Mouse (Mus musculus) liver, embryonic 16.5 days (tissue): ENCODE results near the gene Kalrn. TPM values are rescaled to one million over a fixed set of nuclear protein-coding genes. Genes with fewer than 3 reads are reported as not detected.

Source experiments
- ATAC-seq: fragments of 200-750 bp; cut with Nextera tagmentation; 2 replicates; pipeline ENCODE4 v1.8.0; 2017; ENCODE audit warnings: low read depth, mild to moderate bottlenecking, moderate number of reproducible peaks, moderate library complexity
- H3K27ac ChIP-seq: fragments of 300-500 bp; sonication (generic); 2 replicates; pipeline ENCODE4 v1.5.1; 2014; ENCODE audit warnings: mild to moderate bottlenecking, low read length
- H3K27me3 ChIP-seq: fragments of 300-500 bp; sonication (generic); 2 replicates; pipeline ENCODE4 v1.6.1; 2014; ENCODE audit warnings: low read depth, low read length, mixed read lengths; ENCODE audit not compliant: control insufficient read depth, insufficient read depth
- H3K36me3 ChIP-seq: fragments of 300-500 bp; sonication (generic); 2 replicates; pipeline ENCODE4 v1.6.1; 2014; ENCODE audit warnings: mild to moderate bottlenecking; ENCODE audit not compliant: control insufficient read depth, insufficient read depth
- H3K4me1 ChIP-seq: fragments of 300-500 bp; sonication (generic); 2 replicates; pipeline ENCODE4 v1.6.1; 2014; ENCODE audit warnings: low read depth, low read length, mixed read lengths; ENCODE audit not compliant: control insufficient read depth
- H3K4me2 ChIP-seq: fragments of 300-500 bp; sonication (generic); 2 replicates; pipeline ENCODE4 v1.6.1; 2014; ENCODE audit warnings: low read depth, low read length, mixed read lengths
- H3K4me3 ChIP-seq: fragments of 300-500 bp; sonication (generic); 2 replicates; pipeline ENCODE4 v1.5.1; 2014; ENCODE audit warnings: low read depth, mild to moderate bottlenecking, low read length
- H3K9ac ChIP-seq: fragments of 300-500 bp; sonication (generic); 2 replicates; pipeline ENCODE4 v1.6.1; 2014; ENCODE audit warnings: low read depth, low read length
- H3K9me3 ChIP-seq: fragments of 300-500 bp; sonication (generic); replicated peaks from 2 replicates; pipeline ENCODE4 v1.6.1; 2016; ENCODE audit warnings: low read length; ENCODE audit not compliant: control insufficient read depth
- WGBS: fragments of 180-500 bp; shearing (Covaris S2); extraction: QIAGEN DNeasy Blood & Tissue Kit; methylation state at CpG from one replicate; pipeline ENCODE4 v1.1.7; 2014; ENCODE audit not compliant: insufficient replicate concordance; 5-methylcytosine and 5-hydroxymethylcytosine counted together
- polyA plus RNA-seq: library from polyadenylated mRNA; unstranded; fragments of >200 nt; fragmentation: Nextera tagmentation; extraction: Ambion mirVana; gene quantifications from 2 replicates; pipeline ENCODE4 v1.2.1, GENCODE M21; 2015

Kalrn gene
- polyA plus RNA-seq, 1 experiment from 2014 or later: 11.2 TPM

DNA sequence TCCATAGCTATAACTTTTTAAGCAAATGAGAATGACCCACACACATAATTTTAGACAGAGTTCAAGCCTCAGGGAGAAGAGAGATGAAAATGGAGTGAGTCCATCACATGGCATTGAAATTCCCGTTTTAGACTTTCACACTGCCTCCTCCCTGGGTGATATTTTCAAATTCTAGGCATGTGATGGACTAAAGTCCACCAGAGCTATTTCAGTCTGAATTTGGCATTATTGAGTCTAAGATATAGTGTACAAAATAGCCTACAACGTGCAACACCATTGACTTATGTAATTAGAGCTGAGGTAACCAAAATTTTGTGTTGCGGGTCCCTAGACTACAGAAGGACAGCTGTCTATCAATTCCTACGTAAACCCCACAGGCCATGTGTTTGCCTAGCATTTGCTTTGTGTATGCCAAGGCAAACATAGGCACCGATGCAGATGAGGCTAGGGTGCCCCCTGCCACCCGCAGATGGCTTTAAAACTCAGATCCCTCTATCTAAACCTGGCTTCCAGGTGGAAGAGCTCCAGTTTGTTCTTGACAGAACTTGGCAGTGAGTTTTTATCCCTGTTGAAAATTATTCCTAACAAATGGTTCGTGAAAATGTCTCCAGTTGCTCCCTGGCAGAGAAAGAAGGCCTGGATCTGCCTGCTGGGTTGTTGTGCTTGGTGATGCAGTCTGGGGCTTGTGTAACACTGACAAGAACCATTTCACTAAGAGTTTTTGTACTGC lies 293.5 kb downstream of the Kalrn start:
- no peak for ATAC-seq

DNA sequence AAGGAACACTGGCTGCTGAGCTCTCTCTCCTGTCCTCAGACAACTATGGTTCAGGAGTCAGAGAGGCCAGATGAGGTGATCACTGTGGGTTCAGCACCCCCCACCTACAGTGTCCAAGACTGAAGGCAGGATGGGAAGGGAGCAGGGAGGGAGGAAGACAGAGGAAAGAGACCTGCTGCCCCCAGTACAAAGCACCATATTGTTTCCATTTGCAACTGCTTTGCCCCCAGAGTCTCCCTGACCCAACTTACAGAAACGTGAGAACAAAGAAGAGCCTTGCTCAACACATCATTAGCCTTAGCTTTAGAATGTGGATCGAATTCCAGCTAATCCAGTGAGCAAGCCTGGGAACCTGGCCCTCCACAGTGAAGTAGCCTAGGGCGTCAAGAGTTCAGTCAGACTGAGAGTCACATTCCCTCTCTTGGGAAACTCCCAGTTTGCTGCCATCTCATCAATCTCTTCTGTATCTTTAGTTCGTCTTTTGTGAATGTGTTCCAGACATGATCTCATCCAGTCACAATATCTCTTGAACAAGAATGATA lies 295.0 kb downstream of the Kalrn start:
- Histone ChIP-seq H3K4me1 (no peaks in the 10 kb centered on the region), H3K4me3 (no peak overlapping the region), H3K27ac (no peak overlapping the region), H3K9me3 (no peaks in the 10 kb centered on the region), H3K4me2 (no peak overlapping the region), H3K36me3 (no peaks in the 10 kb centered on the region), H3K9ac (no peak overlapping the region), H3K27me3 (no peaks in the 10 kb centered on the region)
- ATAC-seq: no peak
- WGBS: 52% methylated on average over 4 of the region's 4 CpGs

More for the DNA sequence above, 293.5 kb downstream of the Kalrn start:
- H3K36me3 ChIP-seq: no peaks in the 10 kb centered on the region
- no peaks in the 10 kb centered on the region for H3K9me3 ChIP-seq
- no peaks in the 10 kb centered on the region for H3K4me1 ChIP-seq
- no peaks in the 10 kb centered on the region for H3K27me3 ChIP-seq
- H3K4me3 ChIP-seq: no peak overlapping the region
- no peak overlapping the region for H3K4me2 ChIP-seq
- H3K9ac ChIP-seq: no peak overlapping the region
- no peak overlapping the region for H3K27ac ChIP-seq
- WGBS: 59% methylated on average over 7 of the region's 7 CpGs

DNA sequence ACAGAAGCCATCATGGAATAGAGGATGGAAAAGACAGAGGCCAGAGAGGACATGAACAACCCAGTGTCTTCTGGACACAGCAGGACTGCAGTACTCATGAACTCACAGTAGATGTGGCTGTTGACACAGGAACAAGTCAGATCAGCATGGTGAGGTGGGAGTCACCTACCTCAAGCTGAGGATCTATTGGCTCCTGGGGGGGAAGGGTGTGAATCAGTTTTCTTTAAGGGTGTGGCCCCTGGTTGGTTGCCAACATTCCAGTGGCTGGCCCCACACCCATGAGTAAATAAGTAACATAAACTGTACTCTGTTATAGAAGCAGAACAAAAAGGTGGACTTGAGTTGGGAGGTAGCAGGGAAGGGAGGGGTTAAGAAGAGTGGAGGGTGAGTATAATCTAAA lies 298.7 kb downstream of the Kalrn start:
- H3K4me2 ChIP-seq: no peak overlapping the region
- H3K4me1 ChIP-seq: no peaks in the 10 kb centered on the region
- peak; percentile 47 for ATAC-seq
- H3K27ac ChIP-seq: no peak overlapping the region
- H3K9me3 ChIP-seq: no peaks in the 10 kb centered on the region
- no peaks in the 10 kb centered on the region for H3K36me3 ChIP-seq
- H3K9ac ChIP-seq: no peak overlapping the region
- no peak overlapping the region for H3K4me3 ChIP-seq
- no peaks in the 10 kb centered on the region for H3K27me3 ChIP-seq

DNA sequence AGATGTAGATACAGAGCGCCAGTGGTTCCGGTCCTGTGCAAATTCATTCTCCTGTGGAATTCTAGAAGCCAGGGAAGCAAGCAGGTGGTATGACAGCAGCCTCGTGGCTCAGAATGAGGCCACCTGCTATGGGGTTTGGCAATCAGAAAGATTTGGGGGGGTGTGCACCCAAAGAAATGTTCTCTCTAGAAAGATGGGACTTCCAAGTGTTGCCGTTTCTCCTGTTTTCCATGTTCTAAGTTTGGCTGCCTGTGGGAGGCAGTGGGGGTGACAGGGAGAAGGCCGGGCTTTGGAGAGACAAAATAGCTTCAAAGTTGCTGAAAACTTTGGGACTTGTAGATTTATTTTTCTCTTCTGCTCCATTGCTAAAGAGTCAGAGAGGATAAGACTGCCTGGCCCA lies 301.9 kb downstream of the Kalrn start:
- H3K4me2 ChIP-seq: no peak overlapping the region
- H3K27ac ChIP-seq: no peak overlapping the region
- no peaks in the 10 kb centered on the region for H3K27me3 ChIP-seq
- ATAC-seq: no peak
- no peak overlapping the region for H3K4me3 ChIP-seq
- no peaks in the 10 kb centered on the region for H3K9me3 ChIP-seq
- no peaks in the 10 kb centered on the region for H3K4me1 ChIP-seq
- WGBS: 73% methylated on average over 5 of the region's 5 CpGs
- no peaks in the 10 kb centered on the region for H3K36me3 ChIP-seq
- no peak overlapping the region for H3K9ac ChIP-seq

DNA sequence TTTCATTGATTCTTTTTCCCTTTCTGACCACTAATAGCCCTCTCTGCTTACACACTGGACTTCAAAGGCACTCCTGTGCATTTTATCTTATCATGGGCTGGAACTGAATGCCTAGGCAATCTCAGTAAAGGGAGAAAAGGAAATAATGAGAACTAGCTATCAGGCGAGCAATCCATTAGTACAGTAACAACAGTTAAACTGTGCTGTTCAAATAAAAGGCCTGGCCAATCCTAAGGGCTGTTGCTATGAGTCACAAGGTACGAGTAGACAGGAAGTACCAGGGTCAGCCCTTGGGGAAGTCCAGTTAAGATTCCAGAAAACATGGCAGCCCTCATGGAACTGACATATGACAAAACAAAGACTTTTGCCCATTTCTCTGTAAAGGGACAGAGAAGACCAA lies 302.7 kb downstream of the Kalrn start:
- 25% methylated on average over 2 of the region's 2 CpGs for whole genome bisulfite sequencing

DNA sequence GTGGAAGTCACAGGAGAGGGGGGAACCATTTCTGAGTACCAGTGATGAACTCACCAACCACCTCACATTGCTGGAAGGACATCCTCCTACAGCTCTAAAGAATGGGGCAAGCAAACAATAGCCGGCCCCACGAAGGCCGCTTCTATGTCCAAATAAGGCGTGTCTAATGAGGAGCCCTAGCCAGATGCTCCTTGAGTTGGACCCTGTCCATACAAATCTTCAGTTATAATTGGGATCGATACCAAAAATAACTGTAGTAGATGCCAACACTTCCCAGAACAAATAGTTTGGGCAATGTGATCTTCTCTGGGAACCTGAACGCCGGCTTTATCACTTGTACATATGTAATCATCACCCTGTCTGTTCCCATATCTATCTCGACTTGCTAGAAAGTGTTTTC lies 303.7 kb downstream of the Kalrn start:
- no peak for ATAC-seq
- no peaks in the 10 kb centered on the region for H3K4me1 ChIP-seq
- H3K4me2 ChIP-seq: no peak overlapping the region
- H3K27ac ChIP-seq: no peak overlapping the region
- no peaks in the 10 kb centered on the region for H3K36me3 ChIP-seq
- no peaks in the 10 kb centered on the region for H3K9me3 ChIP-seq
- no peak overlapping the region for H3K9ac ChIP-seq
- 78% methylated on average over 8 of the region's 8 CpGs for WGBS
- no peaks in the 10 kb centered on the region for H3K27me3 ChIP-seq
- no peak overlapping the region for H3K4me3 ChIP-seq

More for the DNA sequence above, 302.7 kb downstream of the Kalrn start:
- Histone ChIP-seq H3K4me3 (no peak overlapping the region), H3K4me2 (no peak overlapping the region), H3K4me1 (no peaks in the 10 kb centered on the region), H3K27me3 (no peaks in the 10 kb centered on the region), H3K36me3 (no peaks in the 10 kb centered on the region), H3K9ac (no peak overlapping the region), H3K27ac (no peak overlapping the region), H3K9me3 (no peaks in the 10 kb centered on the region)
- no peak for ATAC-seq

DNA sequence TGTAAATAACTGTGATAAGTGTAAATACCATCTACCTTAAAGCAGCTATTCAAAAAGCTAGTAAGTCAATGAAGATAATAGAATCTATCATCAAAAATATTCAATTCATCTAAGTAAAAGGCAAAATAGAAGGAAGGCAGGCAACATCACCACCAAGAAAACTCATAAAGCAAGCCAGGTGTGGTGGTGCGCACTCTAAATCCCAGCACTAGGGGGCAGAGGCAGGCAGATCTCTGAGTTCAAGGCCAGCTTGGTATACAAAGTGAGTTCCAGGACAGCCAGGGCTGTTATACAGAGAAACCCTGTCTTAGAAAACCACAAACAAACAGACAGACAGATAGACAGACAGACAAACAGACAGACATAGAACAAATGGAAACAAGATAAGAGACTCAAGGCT lies 305.6 kb downstream of the Kalrn start:
- Histone ChIP-seq H3K4me1 (no peaks in the 10 kb centered on the region), H3K4me2 (no peak overlapping the region), H3K9me3 (no peaks in the 10 kb centered on the region), H3K9ac (no peak overlapping the region), H3K27me3 (no peaks in the 10 kb centered on the region), H3K36me3 (no peaks in the 10 kb centered on the region), H3K27ac (no peak overlapping the region), H3K4me3 (no peak overlapping the region)
- 76% methylated on average over 1 of the region's 1 CpGs for WGBS
- no peak for ATAC-seq

DNA sequence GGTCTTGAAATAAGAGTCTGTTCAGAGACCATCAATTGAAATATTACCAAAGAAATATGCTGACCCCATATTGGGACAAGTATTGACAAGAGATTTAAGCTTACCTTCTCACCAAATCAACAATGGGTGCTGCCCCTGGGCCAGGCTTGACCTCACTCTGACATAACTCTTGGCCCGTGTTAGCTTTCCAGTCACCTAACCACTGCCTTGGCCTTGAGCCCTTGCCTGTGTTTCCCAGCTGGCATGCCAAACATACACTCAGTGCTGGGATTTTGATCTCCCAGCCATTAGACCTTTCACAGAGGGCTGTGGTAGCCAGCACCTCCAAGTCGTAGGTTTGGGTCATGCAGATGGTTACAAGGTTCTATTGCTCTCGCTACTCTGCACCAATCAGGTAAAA lies 308.7 kb downstream of the Kalrn start:
- no peak overlapping the region for H3K9ac ChIP-seq
- H3K36me3 ChIP-seq: no peaks in the 10 kb centered on the region
- H3K27me3 ChIP-seq: no peaks in the 10 kb centered on the region
- H3K9me3 ChIP-seq: no peaks in the 10 kb centered on the region
- ATAC-seq: no peak
- no peak overlapping the region for H3K27ac ChIP-seq
- H3K4me2 ChIP-seq: no peak overlapping the region
- WGBS: 69% methylated on average over 3 of the region's 3 CpGs
- no peaks in the 10 kb centered on the region for H3K4me1 ChIP-seq
- H3K4me3 ChIP-seq: no peak overlapping the region

DNA sequence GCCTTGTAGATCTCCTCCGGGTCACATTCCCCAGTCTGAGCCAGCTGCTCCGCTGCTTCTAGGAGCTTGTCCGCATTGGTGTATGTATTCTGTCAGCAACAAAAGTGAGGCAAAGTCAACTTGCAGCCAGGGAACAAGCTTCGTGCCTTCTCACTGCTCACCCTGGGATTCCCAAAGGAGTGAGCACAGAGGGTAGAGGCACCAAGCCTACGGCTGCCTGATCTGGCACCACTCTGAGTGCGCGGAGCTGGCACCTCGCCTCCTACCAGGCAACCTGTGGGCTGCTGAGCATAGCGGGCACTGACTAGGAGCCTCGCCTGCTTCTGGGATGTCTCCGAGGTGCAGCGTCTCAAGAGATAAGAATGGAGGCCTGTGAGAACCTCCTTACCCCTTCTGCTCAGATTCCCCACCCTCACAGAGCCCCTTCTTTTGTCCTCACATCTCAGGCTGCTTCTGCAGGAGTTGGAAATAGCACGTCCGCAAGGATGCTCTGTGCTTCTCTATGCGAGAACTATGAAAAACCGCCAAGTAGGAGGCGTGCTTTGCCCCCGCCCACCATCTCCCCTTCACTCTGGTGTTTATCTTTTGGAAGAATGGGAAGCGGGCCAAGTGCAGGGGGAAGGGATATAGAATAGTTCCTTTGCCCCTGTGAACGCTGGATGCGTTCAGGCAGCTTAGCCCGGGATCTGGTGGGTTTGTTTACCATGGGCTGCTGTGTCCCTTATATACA lies 310.4 kb downstream of the Kalrn start:
- H3K36me3 ChIP-seq: no peaks in the 10 kb centered on the region
- H3K9ac ChIP-seq: no peak overlapping the region
- no peak overlapping the region for H3K27ac ChIP-seq
- 62% methylated on average over 22 of the region's 22 CpGs for WGBS
- ATAC-seq: no peak
- H3K4me3 ChIP-seq: no peak overlapping the region
- H3K27me3 ChIP-seq: no peaks in the 10 kb centered on the region
- H3K9me3 ChIP-seq: no peaks in the 10 kb centered on the region
- H3K4me2 ChIP-seq: no peak overlapping the region
- no peaks in the 10 kb centered on the region for H3K4me1 ChIP-seq
